Mouse (Mus musculus): ENCODE data around the gene Idua. TPM values are rescaled to one million over a fixed set of nuclear protein-coding genes. Genes with fewer than 3 reads are reported as not detected.

Gene Idua
- polyA plus RNA-seq, 1 experiment = 4.3 TPM

DNA sequence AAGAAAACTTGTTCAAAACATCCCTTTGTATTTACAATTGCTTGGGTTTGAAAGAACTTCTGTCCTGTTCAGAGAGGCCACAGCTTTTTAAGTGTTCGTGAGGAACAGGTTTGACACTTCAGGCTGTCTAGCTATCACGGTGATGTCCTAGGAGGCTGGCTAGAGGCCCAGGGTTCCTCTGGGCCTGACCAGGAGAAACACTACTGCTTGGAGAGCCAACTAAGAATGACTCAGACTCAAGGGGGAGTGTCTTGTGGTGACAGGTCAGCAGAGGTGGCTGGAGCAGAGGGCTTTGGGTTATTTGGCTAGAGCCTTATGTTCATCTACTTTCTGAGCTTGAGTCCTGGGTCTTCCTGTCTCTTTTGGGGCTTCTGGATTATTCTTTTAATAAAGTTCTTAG lies 63.9 kb downstream of the Idua start:
- H3K4me2 ChIP-seq (ENCODE audit: low read depth) = no peak overlapping the region
- H3K79me2 ChIP-seq (ENCODE audit: control insufficient read depth, insufficient read depth) = no peaks in the 10 kb centered on the region
- no peak overlapping the region for H3ac ChIP-seq (ENCODE audit: control insufficient read depth, insufficient read length)
- TF ChIP-seq MAX (IDR thresholded peaks at IDR 0.05; ENCODE audit: low read depth) (no peak), POLR2AphosphoS2 (IDR thresholded peaks at IDR 0.05; ENCODE audit: insufficient read length, low read depth) (no peak), TCF12 (IDR thresholded peaks at IDR 0.05; ENCODE audit: insufficient read depth, poor library complexity, severe bottlenecking) (no peak), MYOG (IDR thresholded peaks at IDR 0.05; ENCODE audit: control insufficient read depth in 1 of 3, insufficient read depth in 1 of 3, insufficient read length in 2 of 3, low read depth in 2 of 3) (no peak), SRF (IDR thresholded peaks at IDR 0.05; ENCODE audit: control insufficient read depth, insufficient read length, low read depth) (no peak), CEBPB (IDR thresholded peaks at IDR 0.05; ENCODE audit: insufficient read depth, poor library complexity, severe bottlenecking) (no peak), MYOD1 (IDR thresholded peaks at IDR 0.05; ENCODE audit: control insufficient read depth in 1 of 3, insufficient read length in 2 of 3, low read depth in 2 of 3) (no peak)
- H3K27me3 ChIP-seq (ENCODE audit: control insufficient read depth, insufficient read depth, insufficient read length) = no peaks in the 10 kb centered on the region
- no peaks in the 10 kb centered on the region for H3K36me3 ChIP-seq (ENCODE audit: control insufficient read depth, insufficient read depth)
- no peak overlapping the region for H3K4me3 ChIP-seq

DNA sequence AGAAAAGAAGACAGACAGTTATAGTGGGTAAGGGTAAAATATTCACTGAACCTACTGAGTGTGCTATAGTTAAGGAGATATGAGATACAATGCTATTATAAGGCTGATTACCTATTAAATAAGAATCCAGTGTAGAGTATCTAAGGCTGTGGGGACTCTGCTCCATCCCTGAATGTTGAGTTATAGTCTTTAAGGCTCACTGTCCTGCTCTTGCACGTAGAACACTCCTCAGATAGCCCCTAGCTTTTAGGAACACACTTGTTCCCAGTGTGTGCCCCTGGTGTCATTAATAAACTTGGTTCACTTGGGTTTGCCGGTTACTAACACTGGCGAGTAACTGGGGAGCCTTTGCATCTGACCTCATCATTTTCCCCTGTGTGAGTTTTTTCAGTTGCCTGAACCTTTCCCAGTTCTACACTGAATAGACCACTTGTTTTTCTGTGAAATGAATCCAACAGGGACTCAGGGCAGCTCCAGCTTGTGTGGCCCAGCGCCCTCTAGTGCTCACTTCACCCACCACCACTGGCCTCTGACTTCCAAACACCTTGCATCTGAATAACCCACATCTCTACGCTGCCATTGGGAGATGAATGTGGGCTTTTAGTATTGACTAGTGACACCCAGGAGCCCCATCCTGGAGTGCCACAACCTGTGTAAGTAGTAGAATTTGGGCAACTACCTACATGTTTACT lies 66.6 kb downstream of the Idua start:
- TF ChIP-seq TCF3 (IDR thresholded peaks at IDR 0.05; ENCODE audit: insufficient read length, low read depth) = no peak
- no peak for TF ChIP-seq MAX (IDR thresholded peaks at IDR 0.05; ENCODE audit: low read depth)
- no peak for TF ChIP-seq CEBPB (IDR thresholded peaks at IDR 0.05; ENCODE audit: insufficient read depth, poor library complexity, severe bottlenecking)
- no peak for TF ChIP-seq MYOD1 (IDR thresholded peaks at IDR 0.05; ENCODE audit: control insufficient read depth in 1 of 3, insufficient read length in 2 of 3, low read depth in 2 of 3)
- no peak for TF ChIP-seq POLR2AphosphoS2 (IDR thresholded peaks at IDR 0.05; ENCODE audit: insufficient read length, low read depth)
- TF ChIP-seq USF1 (IDR thresholded peaks at IDR 0.05; ENCODE audit: low read depth) = no peak
- TF ChIP-seq POLR2A (IDR thresholded peaks at IDR 0.05; ENCODE audit: insufficient read length, low read depth) = no peak
- TF ChIP-seq MYOG (IDR thresholded peaks at IDR 0.05; ENCODE audit: control insufficient read depth in 1 of 3, insufficient read depth in 1 of 3, insufficient read length in 2 of 3, low read depth in 2 of 3) = no peak
- Histone ChIP-seq H3K36me3 (ENCODE audit: control insufficient read depth, insufficient read depth) (no peaks in the 10 kb centered on the region), H3ac (ENCODE audit: control insufficient read depth, insufficient read length) (no peak overlapping the region), H3K4me2 (ENCODE audit: low read depth) (no peak overlapping the region), H3K27me3 (ENCODE audit: control insufficient read depth, insufficient read depth, insufficient read length) (no peaks in the 10 kb centered on the region), H3K4me3 (no peak overlapping the region), H3K79me2 (ENCODE audit: control insufficient read depth, insufficient read depth) (no peaks in the 10 kb centered on the region)

GRCm38 (mm10) chr5:108727425-108727824 lies 67.3 kb downstream of the Idua start:
- TF ChIP-seq MYOG (IDR thresholded peaks at IDR 0.05; ENCODE audit: control insufficient read depth in 1 of 3, insufficient read depth in 1 of 3, insufficient read length in 2 of 3, low read depth in 2 of 3) (no peak), USF1 (IDR thresholded peaks at IDR 0.05; ENCODE audit: low read depth) (no peak), MAX (IDR thresholded peaks at IDR 0.05; ENCODE audit: low read depth) (no peak), CEBPB (IDR thresholded peaks at IDR 0.05; ENCODE audit: insufficient read depth, poor library complexity, severe bottlenecking) (no peak), POLR2A (IDR thresholded peaks at IDR 0.05; ENCODE audit: insufficient read length, low read depth) (no peak), TCF3 (IDR thresholded peaks at IDR 0.05; ENCODE audit: insufficient read length, low read depth) (no peak), TCF12 (IDR thresholded peaks at IDR 0.05; ENCODE audit: insufficient read depth, poor library complexity, severe bottlenecking) (no peak)
- Histone ChIP-seq H3K4me3 (no peak overlapping the region), H3K27me3 (ENCODE audit: control insufficient read depth, insufficient read depth, insufficient read length) (no peaks in the 10 kb centered on the region), H3K4me2 (ENCODE audit: low read depth) (no peak overlapping the region), H3ac (ENCODE audit: control insufficient read depth, insufficient read length) (no peak overlapping the region), H3K36me3 (ENCODE audit: control insufficient read depth, insufficient read depth) (no peaks in the 10 kb centered on the region), H3K79me2 (ENCODE audit: control insufficient read depth, insufficient read depth) (no peaks in the 10 kb centered on the region)

Other genes with a start within 250 kb of the Idua start
- 1,348 TPM for gene Atp5k, start 225.9 kb upstream of the Idua start, polyA plus RNA-seq (2012; fragmentation: generic; extraction: Trizol)
- gene Mfsd7a, start 211.4 kb upstream of the Idua start, polyA plus RNA-seq (2012; fragmentation: generic; extraction: Trizol) = 17.1 TPM
- gene Pcgf3, start 199.1 kb upstream of the Idua start, polyA plus RNA-seq (2012; fragmentation: generic; extraction: Trizol) = 19.7 TPM
- gene Cplx1, start 110.3 kb upstream of the Idua start, polyA plus RNA-seq (2012; fragmentation: generic; extraction: Trizol) = not detected
- gene Gak, start 30.6 kb upstream of the Idua start, polyA plus RNA-seq (2012; fragmentation: generic; extraction: Trizol) = 46.1 TPM
- gene Tmem175, start 30.6 kb upstream of the Idua start, polyA plus RNA-seq (2012; fragmentation: generic; extraction: Trizol) = 15.1 TPM
- gene Dgkq, start 9.3 kb downstream of the Idua start, polyA plus RNA-seq (2012; fragmentation: generic; extraction: Trizol) = 4.3 TPM
- gene Slc26a1, start 15.2 kb downstream of the Idua start, polyA plus RNA-seq (2012; fragmentation: generic; extraction: Trizol) = 0.13 TPM
- 93.3 TPM for gene Fgfrl1, start 32.1 kb downstream of the Idua start, polyA plus RNA-seq (2012; fragmentation: generic; extraction: Trizol)
- not detected for gene Rnf212, start 114.7 kb downstream of the Idua start, polyA plus RNA-seq (2012; fragmentation: generic; extraction: Trizol)
- gene Tmed11, start 135.0 kb downstream of the Idua start, polyA plus RNA-seq (2012; fragmentation: generic; extraction: Trizol) = not detected
- gene Vmn2r8, start 148.5 kb downstream of the Idua start, polyA plus RNA-seq (2012; fragmentation: generic; extraction: Trizol) = not detected
- not detected for gene Vmn2r9, start 192.3 kb downstream of the Idua start, polyA plus RNA-seq (2012; fragmentation: generic; extraction: Trizol)

Measured in myocyte (in vitro differentiated cells).